Mouse (Mus musculus): ENCODE data around the gene Kifap3.
"Not testable (repeated sequence)": the region's sequence is repeated elsewhere in the genome, so short reads cannot be mapped to it uniquely, and the experiment has no call there.

Kifap3 gene

GRCm38 (mm10) chr1:163779336-163780115, at the start of gene Kifap3:
Gene Kifap3, plus strand, starts transcription at chr1:163779583.
- DNase-seq (ENCODE audit: extremely low read depth, low read depth): peak; percentile 95

GRCm38 (mm10) chr1:163731166-163731565, 48.2 kb upstream of the Kifap3 start:
- not testable (repeated sequence) for DNase-seq (ENCODE audit: extremely low read depth, low read depth)

- DNase-seq (ENCODE audit: extremely low read depth, low read depth): no peak
These were observed 42.7 kb upstream of the Kifap3 start for GRCm38 (mm10) chr1:163736441-163737238.

- DNase-seq (ENCODE audit: extremely low read depth, low read depth): no peak
These were observed 42.2 kb upstream of the Kifap3 start for GRCm38 (mm10) chr1:163737239-163737533.

- DNase-seq (ENCODE audit: extremely low read depth, low read depth): no peak
These were observed 27.9 kb upstream of the Kifap3 start for GRCm38 (mm10) chr1:163751360-163751992.

GRCm38 (mm10) chr1:163757462-163758207, 21.7 kb upstream of the Kifap3 start:
- no peak for DNase-seq (ENCODE audit: extremely low read depth, low read depth)

- not testable (repeated sequence) for DNase-seq (ENCODE audit: extremely low read depth, low read depth)
These were observed 4.2 kb downstream of the Kifap3 start for GRCm38 (mm10) chr1:163783577-163783976.

GRCm38 (mm10) chr1:163821365-163821764, 42.0 kb downstream of the Kifap3 start:
- DNase-seq (ENCODE audit: extremely low read depth, low read depth): no peak

GRCm38 (mm10) chr1:163829482-163829881, 50.1 kb downstream of the Kifap3 start:
- DNase-seq (ENCODE audit: extremely low read depth, low read depth): no peak

GRCm38 (mm10) chr1:163834066-163834465, 54.7 kb downstream of the Kifap3 start:
- DNase-seq (ENCODE audit: extremely low read depth, low read depth): peak; percentile 19

- peak; percentile 56 for DNase-seq (ENCODE audit: extremely low read depth, low read depth)
These were observed 55.7 kb downstream of the Kifap3 start for GRCm38 (mm10) chr1:163835062-163835461.

- DNase-seq (ENCODE audit: extremely low read depth, low read depth): not testable (repeated sequence)
These were observed 59.1 kb downstream of the Kifap3 start for GRCm38 (mm10) chr1:163838482-163838881.

- DNase-seq (ENCODE audit: extremely low read depth, low read depth): no peak
These were observed 61.2 kb downstream of the Kifap3 start for GRCm38 (mm10) chr1:163840555-163840954.

GRCm38 (mm10) chr1:163842238-163842637, 62.9 kb downstream of the Kifap3 start:
- DNase-seq (ENCODE audit: extremely low read depth, low read depth): no peak

GRCm38 (mm10) chr1:163843899-163844298, 64.5 kb downstream of the Kifap3 start:
- no peak for DNase-seq (ENCODE audit: extremely low read depth, low read depth)

GRCm38 (mm10) chr1:163852884-163853560, 73.6 kb downstream of the Kifap3 start:
- DNase-seq (ENCODE audit: extremely low read depth, low read depth): no peak

GRCm38 (mm10) chr1:163858420-163858819, 79.0 kb downstream of the Kifap3 start:
- DNase-seq (ENCODE audit: extremely low read depth, low read depth): no peak

GRCm38 (mm10) chr1:163861538-163861937, 82.2 kb downstream of the Kifap3 start:
- peak; percentile 3 for DNase-seq (ENCODE audit: extremely low read depth, low read depth)

- no peak for DNase-seq (ENCODE audit: extremely low read depth, low read depth)
These were observed 93.8 kb downstream of the Kifap3 start for GRCm38 (mm10) chr1:163873158-163873557.

- DNase-seq (ENCODE audit: extremely low read depth, low read depth): no peak
These were observed 110.2 kb downstream of the Kifap3 start for GRCm38 (mm10) chr1:163889629-163890028.

GRCm38 (mm10) chr1:163893294-163893693, 113.9 kb downstream of the Kifap3 start:
- no peak for DNase-seq (ENCODE audit: extremely low read depth, low read depth)
